Mouse (Mus musculus): ENCODE results near the gene 5330417H12Rik. TPM values are rescaled to one million over a fixed set of nuclear protein-coding genes. Genes with fewer than 3 reads are reported as not detected.

Gene 5330417H12Rik
- polyA plus RNA-seq, 1 experiment from 2014 or later: not detected

DNA sequence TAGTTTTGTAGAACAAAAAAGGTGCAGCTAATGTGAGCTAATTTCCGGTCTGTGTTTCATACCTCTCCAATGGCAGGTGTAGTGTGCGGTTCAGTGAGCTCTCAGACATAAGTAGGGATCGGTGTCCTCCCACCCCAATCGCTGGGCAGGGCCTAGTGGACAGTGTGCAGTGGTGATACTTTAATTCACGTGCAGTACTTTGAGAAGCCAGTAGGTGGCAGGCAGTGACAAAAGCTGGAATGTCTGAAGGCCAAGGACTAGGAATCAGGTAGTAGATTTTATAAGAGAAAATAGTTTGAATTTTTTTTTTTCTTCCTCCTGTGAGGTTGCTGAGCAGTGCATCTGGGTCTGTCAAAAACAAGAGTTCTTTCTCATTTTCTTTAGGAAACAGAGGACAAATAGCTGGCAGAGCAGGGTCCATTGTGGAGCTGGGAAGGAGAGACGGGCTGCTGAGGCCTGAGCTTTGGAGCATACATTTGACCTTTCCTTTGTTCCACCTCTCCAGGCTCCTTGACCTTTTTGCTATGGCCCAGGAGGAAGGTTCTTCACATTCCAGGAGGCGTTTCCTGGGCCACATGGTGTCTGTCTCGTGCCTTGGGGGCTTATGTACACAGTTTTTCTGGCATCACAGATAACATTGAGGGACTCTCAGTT is 36.4 kb upstream of the 5330417H12Rik start:
- H3K4me2 ChIP-seq: no peak overlapping the region
- 7% methylated on average over 8 of the region's 8 CpGs for WGBS
- H3K4me1 ChIP-seq (ENCODE audit: control insufficient read depth, insufficient read depth, low read length): peaks cover 25% of the 10 kb centered on the region
- no peak overlapping the region for H3K4me3 ChIP-seq (ENCODE audit: low read depth, low read length)
- H3K27me3 ChIP-seq (ENCODE audit: control insufficient read depth, insufficient read depth, low read length): no peaks in the 10 kb centered on the region
- no peaks in the 10 kb centered on the region for H3K36me3 ChIP-seq (ENCODE audit: control insufficient read depth, insufficient read depth, low read length)
- H3K9me3 ChIP-seq (ENCODE audit: control insufficient read depth, low read length): no peaks in the 10 kb centered on the region
- ATAC-seq (ENCODE audit: low FRiP score) (peak; percentile 86), DNase-seq (ENCODE audit: low spot score, missing footprints) (peak; percentile 99)
- H3K27ac ChIP-seq (ENCODE audit: low read depth, low read length): no peak overlapping the region
- peak overlapping the region; percentile 24; the same call in 1 of the 2 replicates for H3K9ac ChIP-seq (ENCODE audit: low read length)

DNA sequence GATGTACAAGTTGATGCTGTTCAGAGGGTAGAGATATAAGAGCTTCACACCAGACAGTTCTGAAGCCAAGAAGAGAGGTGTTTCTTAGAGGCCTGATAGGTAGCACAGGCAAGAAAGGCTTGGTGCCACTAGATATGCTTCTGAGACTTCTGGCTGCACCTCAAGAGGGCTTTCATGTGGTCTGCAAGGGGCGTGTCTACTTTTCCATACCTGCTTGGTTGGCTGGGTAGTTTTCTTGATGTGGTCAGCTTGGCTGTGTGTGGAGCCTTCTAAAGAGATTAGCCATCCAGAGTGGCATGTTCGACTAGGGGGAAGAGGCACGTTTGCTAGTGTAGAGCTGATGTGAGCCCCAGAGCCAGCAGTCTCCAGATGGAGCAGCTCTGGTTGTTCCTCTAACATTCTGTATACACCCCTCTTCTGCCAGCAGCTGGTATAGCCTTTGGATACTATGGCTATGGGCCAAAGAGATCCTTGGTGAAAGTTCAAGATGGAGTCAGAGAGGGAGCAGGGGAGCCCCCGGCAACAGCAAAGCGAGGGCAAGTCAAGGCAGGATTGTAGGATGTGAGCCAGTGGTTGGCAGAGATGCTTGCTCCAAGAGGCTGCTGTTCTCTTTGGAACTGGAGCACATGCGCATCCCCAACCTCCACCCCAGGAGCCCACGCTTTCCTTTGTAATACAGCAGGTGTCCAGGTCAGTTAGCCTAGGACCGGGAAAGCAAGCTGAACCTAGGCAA is 34.4 kb upstream of the 5330417H12Rik start:
- no peak for DNase-seq (ENCODE audit: low spot score, missing footprints)
- no peak for ATAC-seq (ENCODE audit: low FRiP score)
- no peaks in the 10 kb centered on the region for H3K27me3 ChIP-seq (ENCODE audit: control insufficient read depth, insufficient read depth, low read length)
- H3K36me3 ChIP-seq (ENCODE audit: control insufficient read depth, insufficient read depth, low read length): no peaks in the 10 kb centered on the region
- H3K9ac ChIP-seq (ENCODE audit: low read length): no peak overlapping the region
- H3K4me2 ChIP-seq: no peak overlapping the region
- H3K27ac ChIP-seq (ENCODE audit: low read depth, low read length): no peak overlapping the region
- 89% methylated on average over 8 of the region's 8 CpGs for WGBS
- no peaks in the 10 kb centered on the region for H3K9me3 ChIP-seq (ENCODE audit: control insufficient read depth, low read length)
- no peak overlapping the region for H3K4me3 ChIP-seq (ENCODE audit: low read depth, low read length)
- H3K4me1 ChIP-seq (ENCODE audit: control insufficient read depth, insufficient read depth, low read length): peaks cover 8% of the 10 kb centered on the region

DNA sequence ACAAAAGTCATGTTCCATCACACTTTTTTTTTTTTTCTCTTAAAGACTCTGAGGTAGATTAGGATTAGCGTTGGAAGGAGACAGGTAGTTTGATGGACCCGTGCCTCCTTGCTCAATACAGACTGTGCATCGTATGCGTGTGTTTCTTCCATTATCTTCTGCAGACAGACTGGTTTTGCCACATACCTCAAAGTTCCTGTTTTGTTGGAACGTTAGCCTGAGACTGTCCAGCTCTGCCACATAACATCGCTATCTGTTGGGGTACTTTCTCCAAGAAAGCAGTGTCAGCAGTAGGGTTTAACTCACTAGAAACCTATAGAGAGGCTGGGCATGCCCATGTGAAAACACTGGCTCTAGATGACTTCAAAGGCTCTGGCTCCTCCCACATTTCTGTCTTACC is 31.5 kb upstream of the 5330417H12Rik start:
- no peak overlapping the region for H3K4me3 ChIP-seq (ENCODE audit: low read depth, low read length)
- no peak overlapping the region for H3K9ac ChIP-seq (ENCODE audit: low read length)
- no peaks in the 10 kb centered on the region for H3K27me3 ChIP-seq (ENCODE audit: control insufficient read depth, insufficient read depth, low read length)
- H3K9me3 ChIP-seq (ENCODE audit: control insufficient read depth, low read length): no peaks in the 10 kb centered on the region
- ATAC-seq (ENCODE audit: low FRiP score) (no peak), DNase-seq (ENCODE audit: low spot score, missing footprints) (no peak)
- no peaks in the 10 kb centered on the region for H3K36me3 ChIP-seq (ENCODE audit: control insufficient read depth, insufficient read depth, low read length)
- H3K4me1 ChIP-seq (ENCODE audit: control insufficient read depth, insufficient read depth, low read length): peaks cover 8% of the 10 kb centered on the region
- no peak overlapping the region for H3K4me2 ChIP-seq
- WGBS: 92% methylated on average over 6 of the region's 6 CpGs
- H3K27ac ChIP-seq (ENCODE audit: low read depth, low read length): no peak overlapping the region

DNA sequence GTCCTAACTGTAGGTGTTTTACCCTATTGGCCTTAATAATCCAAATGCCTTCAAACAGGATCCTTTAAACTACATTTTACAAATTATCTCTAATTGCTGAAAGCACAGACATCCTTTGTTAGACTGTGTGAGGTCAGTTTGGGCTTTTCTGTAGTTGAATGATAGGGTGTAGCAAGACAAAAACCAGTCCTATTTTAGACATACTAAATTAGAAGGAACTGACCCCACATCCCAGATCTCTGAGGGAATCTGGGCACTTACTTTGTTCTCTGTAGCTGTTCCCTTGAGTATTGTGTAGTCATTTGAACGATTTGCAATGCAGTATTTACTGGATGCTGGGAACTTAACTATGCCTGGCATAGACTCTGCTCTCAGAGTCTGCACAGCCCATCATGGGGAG is 26.9 kb upstream of the 5330417H12Rik start:
- H3K27me3 ChIP-seq (ENCODE audit: control insufficient read depth, insufficient read depth, low read length): no peaks in the 10 kb centered on the region
- no peaks in the 10 kb centered on the region for H3K4me1 ChIP-seq (ENCODE audit: control insufficient read depth, insufficient read depth, low read length)
- no peak overlapping the region for H3K27ac ChIP-seq (ENCODE audit: low read depth, low read length)
- no peak for ATAC-seq (ENCODE audit: low FRiP score)
- H3K36me3 ChIP-seq (ENCODE audit: control insufficient read depth, insufficient read depth, low read length): no peaks in the 10 kb centered on the region
- DNase-seq (ENCODE audit: low spot score, missing footprints): no peak
- WGBS: 73% methylated on average over 1 of the region's 1 CpGs
- no peak overlapping the region for H3K4me3 ChIP-seq (ENCODE audit: low read depth, low read length)
- H3K9me3 ChIP-seq (ENCODE audit: control insufficient read depth, low read length): no peaks in the 10 kb centered on the region
- no peak overlapping the region for H3K9ac ChIP-seq (ENCODE audit: low read length)
- H3K4me2 ChIP-seq: no peak overlapping the region

DNA sequence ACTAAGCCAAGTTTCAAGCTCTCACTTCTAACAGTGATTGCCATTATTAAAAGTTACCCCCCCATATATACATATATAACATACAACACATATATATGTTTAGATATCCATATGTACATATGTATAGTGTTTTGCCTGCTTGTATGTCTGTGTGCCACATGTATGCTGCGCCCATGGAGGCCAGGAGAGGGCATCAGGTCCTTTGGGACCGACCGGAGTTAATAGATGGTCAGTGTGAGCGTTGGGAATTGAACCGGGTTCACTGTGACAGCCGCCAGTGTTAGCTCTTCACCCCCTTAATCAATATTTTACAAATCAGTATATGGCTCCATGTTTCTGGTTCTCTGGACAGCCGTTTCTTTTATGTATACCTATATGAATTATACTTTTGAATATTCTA is 25.0 kb upstream of the 5330417H12Rik start:
- H3K36me3 ChIP-seq (ENCODE audit: control insufficient read depth, insufficient read depth, low read length): no peaks in the 10 kb centered on the region
- ATAC-seq (ENCODE audit: low FRiP score) (no peak), DNase-seq (ENCODE audit: low spot score, missing footprints) (no peak)
- no peaks in the 10 kb centered on the region for H3K4me1 ChIP-seq (ENCODE audit: control insufficient read depth, insufficient read depth, low read length)
- H3K27me3 ChIP-seq (ENCODE audit: control insufficient read depth, insufficient read depth, low read length): no peaks in the 10 kb centered on the region
- no peak overlapping the region for H3K27ac ChIP-seq (ENCODE audit: low read depth, low read length)
- no peak overlapping the region for H3K4me3 ChIP-seq (ENCODE audit: low read depth, low read length)
- no peak overlapping the region for H3K9ac ChIP-seq (ENCODE audit: low read length)
- H3K9me3 ChIP-seq (ENCODE audit: control insufficient read depth, low read length): no peaks in the 10 kb centered on the region
- WGBS: 81% methylated on average over 7 of the region's 7 CpGs
- H3K4me2 ChIP-seq: no peak overlapping the region

DNA sequence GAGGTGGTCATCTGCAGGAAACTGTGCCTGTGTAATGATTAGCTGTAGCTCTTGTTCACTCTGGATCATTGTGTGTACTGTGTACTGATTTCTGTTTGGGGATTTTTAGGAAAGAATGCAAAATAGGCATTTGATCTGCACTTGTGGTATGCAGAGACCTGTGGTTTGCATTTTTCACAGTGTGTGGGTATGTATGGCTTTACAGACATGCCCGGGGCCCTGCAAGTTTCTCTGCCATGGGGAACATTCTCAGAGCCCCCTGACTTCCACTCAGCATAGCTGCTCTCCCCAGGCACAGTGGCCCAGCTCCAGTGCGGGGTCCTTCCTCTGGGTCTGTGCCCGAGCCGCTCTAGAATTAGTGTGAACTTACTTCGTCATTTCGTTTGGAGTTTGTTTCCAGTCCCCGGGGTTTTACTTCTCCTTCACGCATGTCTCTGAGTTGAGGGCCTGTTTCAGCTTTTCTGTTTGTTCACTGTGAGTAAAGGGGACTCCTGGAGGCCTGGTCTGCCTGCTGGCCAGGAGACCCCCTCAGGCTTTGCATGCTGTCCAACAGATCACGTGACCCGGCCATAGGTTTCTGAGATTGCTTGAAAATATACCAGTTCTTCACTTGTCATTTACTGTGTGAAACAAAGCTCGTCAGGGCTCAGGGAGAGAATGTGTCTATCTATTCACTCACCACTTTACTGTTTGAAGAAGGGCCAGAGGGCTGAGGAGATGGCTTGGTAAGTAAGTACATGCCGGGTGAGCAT is 24.2 kb upstream of the 5330417H12Rik start:
- no peak for ATAC-seq (ENCODE audit: low FRiP score)
- DNase-seq (ENCODE audit: low spot score, missing footprints): no peak
- no peaks in the 10 kb centered on the region for H3K9me3 ChIP-seq (ENCODE audit: control insufficient read depth, low read length)
- H3K4me3 ChIP-seq (ENCODE audit: low read depth, low read length): no peak overlapping the region
- 85% methylated on average over 12 of the region's 12 CpGs for WGBS
- H3K27ac ChIP-seq (ENCODE audit: low read depth, low read length): no peak overlapping the region
- H3K36me3 ChIP-seq (ENCODE audit: control insufficient read depth, insufficient read depth, low read length): no peaks in the 10 kb centered on the region
- no peak overlapping the region for H3K4me2 ChIP-seq
- H3K4me1 ChIP-seq (ENCODE audit: control insufficient read depth, insufficient read depth, low read length): no peaks in the 10 kb centered on the region
- H3K27me3 ChIP-seq (ENCODE audit: control insufficient read depth, insufficient read depth, low read length): no peaks in the 10 kb centered on the region
- no peak overlapping the region for H3K9ac ChIP-seq (ENCODE audit: low read length)

DNA sequence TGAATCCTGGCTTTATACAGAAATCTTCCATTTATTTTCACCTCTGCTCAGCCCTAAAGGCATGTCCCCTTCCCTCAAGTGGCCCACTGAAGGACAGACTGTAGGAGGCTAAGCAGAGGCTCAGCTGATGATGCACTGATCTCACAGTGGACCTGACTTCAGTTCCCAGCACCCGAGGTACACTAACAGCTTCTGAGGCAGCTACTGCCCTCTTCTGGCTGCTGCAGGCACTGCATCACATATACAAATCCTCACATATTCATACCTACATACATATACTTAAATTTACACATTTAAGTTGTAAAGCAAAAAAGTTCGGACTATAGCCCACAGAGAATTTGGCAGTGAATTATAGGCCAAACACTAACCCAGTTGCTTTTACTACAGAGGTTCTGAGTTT is 20.0 kb upstream of the 5330417H12Rik start:
- 88% methylated on average over 2 of the region's 2 CpGs for WGBS
- no peak overlapping the region for H3K4me3 ChIP-seq (ENCODE audit: low read depth, low read length)
- no peak for ATAC-seq (ENCODE audit: low FRiP score)

DNA sequence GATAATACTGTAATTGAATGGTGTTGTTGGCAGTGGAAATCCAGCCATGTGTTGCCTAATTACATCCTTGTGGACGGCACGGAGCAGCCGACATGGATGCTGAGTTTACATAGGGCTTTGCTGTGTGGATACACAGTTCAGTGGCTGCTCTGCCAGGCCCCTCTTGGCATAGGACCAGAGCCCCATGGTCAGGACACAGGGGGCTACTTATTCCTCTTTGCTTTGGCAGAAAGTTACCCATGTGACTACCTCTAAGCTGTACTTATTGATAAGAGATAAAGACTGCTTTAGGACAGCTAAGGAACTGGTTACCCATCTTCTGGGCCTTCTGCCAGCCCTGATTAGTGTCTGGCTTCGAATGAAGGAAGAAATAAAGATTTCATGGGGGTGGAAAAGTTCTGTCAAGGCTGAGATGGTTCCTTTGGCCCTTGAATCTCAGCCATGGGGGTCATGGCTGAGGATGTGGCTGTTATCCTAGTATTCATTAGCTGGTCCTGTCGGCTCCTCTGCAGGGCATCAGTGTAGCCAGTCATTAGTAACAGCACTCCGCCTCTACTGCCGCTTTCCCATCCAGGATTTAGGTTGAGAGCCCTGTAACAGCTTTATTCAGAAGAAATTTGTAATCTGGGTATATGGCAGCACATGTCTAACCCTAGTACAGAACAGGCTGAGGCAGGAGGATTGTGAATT is 17.8 kb upstream of the 5330417H12Rik start:
- DNase-seq (ENCODE audit: low spot score, missing footprints) (no peak), ATAC-seq (ENCODE audit: low FRiP score) (no peak)
- no peaks in the 10 kb centered on the region for H3K9me3 ChIP-seq (ENCODE audit: control insufficient read depth, low read length)
- no peaks in the 10 kb centered on the region for H3K36me3 ChIP-seq (ENCODE audit: control insufficient read depth, insufficient read depth, low read length)
- H3K9ac ChIP-seq (ENCODE audit: low read length): no peak overlapping the region
- no peak overlapping the region for H3K4me2 ChIP-seq
- H3K27me3 ChIP-seq (ENCODE audit: control insufficient read depth, insufficient read depth, low read length): no peaks in the 10 kb centered on the region
- no peaks in the 10 kb centered on the region for H3K4me1 ChIP-seq (ENCODE audit: control insufficient read depth, insufficient read depth, low read length)
- H3K4me3 ChIP-seq (ENCODE audit: low read depth, low read length): no peak overlapping the region
- H3K27ac ChIP-seq (ENCODE audit: low read depth, low read length): no peak overlapping the region
- WGBS: 78% methylated on average over 7 of the region's 7 CpGs

More for the DNA sequence above, 20.0 kb upstream of the 5330417H12Rik start:
- no peak overlapping the region for H3K9ac ChIP-seq (ENCODE audit: low read length)
- no peaks in the 10 kb centered on the region for H3K4me1 ChIP-seq (ENCODE audit: control insufficient read depth, insufficient read depth, low read length)
- no peaks in the 10 kb centered on the region for H3K36me3 ChIP-seq (ENCODE audit: control insufficient read depth, insufficient read depth, low read length)
- no peak for DNase-seq (ENCODE audit: low spot score, missing footprints)
- no peaks in the 10 kb centered on the region for H3K27me3 ChIP-seq (ENCODE audit: control insufficient read depth, insufficient read depth, low read length)
- H3K9me3 ChIP-seq (ENCODE audit: control insufficient read depth, low read length): no peaks in the 10 kb centered on the region
- H3K27ac ChIP-seq (ENCODE audit: low read depth, low read length): no peak overlapping the region
- H3K4me2 ChIP-seq: no peak overlapping the region

All from midbrain, embryonic 11.5 days (tissue).